Mouse (Mus musculus) heart, embryonic 13.5 days (tissue): ENCODE measurements at regions not wholly inside any gene's neighbourhood (a gene's known extent, or its start where the extent isn't known, plus 50 kb on each side); places are given as distances from the start of the nearest gene placed in this dataset.
A peak's percentile ranks its signal among the peaks of the same experiment; 100 is the strongest.

ENCODE experiments used
- ATAC-seq: fragments of 200-750 bp; cut with Nextera tagmentation; 2 replicates; pipeline ENCODE4 v1.8.0; 2017; ENCODE audit warnings: moderate TSS enrichment; ENCODE audit not compliant: insufficient number of reproducible peaks, low FRiP score, low TSS enrichment; ENCODE audit errors: extremely low read depth
- H3K27ac ChIP-seq: fragments of 300-500 bp; sonication (generic); replicated peaks from 2 replicates; pipeline ENCODE4 v1.5.1; 2015; ENCODE audit warnings: moderate library complexity, mild to moderate bottlenecking, inconsistent platforms
- H3K27me3 ChIP-seq: fragments of 300-500 bp; sonication (generic); replicated peaks from 2 replicates; pipeline ENCODE4 v1.6.1; 2015; ENCODE audit warnings: mild to moderate bottlenecking, inconsistent platforms
- H3K36me3 ChIP-seq: fragments of 300-500 bp; sonication (generic); 2 replicates; pipeline ENCODE4 v1.6.1; 2015; ENCODE audit warnings: mild to moderate bottlenecking, inconsistent platforms
- H3K4me1 ChIP-seq: fragments of 300-500 bp; sonication (generic); 2 replicates; pipeline ENCODE4 v1.6.1; 2015; ENCODE audit warnings: inconsistent platforms
- H3K4me2 ChIP-seq: fragments of 300-500 bp; sonication (generic); 2 replicates; pipeline ENCODE4 v1.6.1; 2015; ENCODE audit warnings: inconsistent platforms, mild to moderate bottlenecking, moderate library complexity
- H3K4me3 ChIP-seq: fragments of 300-500 bp; sonication (generic); 2 replicates; pipeline ENCODE4 v1.5.1; 2015; ENCODE audit warnings: moderate library complexity, mild to moderate bottlenecking, inconsistent platforms
- H3K9ac ChIP-seq: fragments of 300-500 bp; sonication (generic); 2 replicates; pipeline ENCODE4 v1.6.1; 2015; ENCODE audit warnings: inconsistent platforms, mild to moderate bottlenecking, moderate library complexity
- H3K9me3 ChIP-seq: fragments of 300-500 bp; sonication (generic); 2 replicates; pipeline ENCODE4 v1.6.1; 2016; ENCODE audit warnings: inconsistent platforms
- WGBS: fragments of 180-500 bp; shearing (Covaris S2); methylation state at CpG from one replicate; pipeline ENCODE4 v1.1.7; 2015; ENCODE audit warnings: mixed read lengths; 5-methylcytosine and 5-hydroxymethylcytosine counted together

DNA sequence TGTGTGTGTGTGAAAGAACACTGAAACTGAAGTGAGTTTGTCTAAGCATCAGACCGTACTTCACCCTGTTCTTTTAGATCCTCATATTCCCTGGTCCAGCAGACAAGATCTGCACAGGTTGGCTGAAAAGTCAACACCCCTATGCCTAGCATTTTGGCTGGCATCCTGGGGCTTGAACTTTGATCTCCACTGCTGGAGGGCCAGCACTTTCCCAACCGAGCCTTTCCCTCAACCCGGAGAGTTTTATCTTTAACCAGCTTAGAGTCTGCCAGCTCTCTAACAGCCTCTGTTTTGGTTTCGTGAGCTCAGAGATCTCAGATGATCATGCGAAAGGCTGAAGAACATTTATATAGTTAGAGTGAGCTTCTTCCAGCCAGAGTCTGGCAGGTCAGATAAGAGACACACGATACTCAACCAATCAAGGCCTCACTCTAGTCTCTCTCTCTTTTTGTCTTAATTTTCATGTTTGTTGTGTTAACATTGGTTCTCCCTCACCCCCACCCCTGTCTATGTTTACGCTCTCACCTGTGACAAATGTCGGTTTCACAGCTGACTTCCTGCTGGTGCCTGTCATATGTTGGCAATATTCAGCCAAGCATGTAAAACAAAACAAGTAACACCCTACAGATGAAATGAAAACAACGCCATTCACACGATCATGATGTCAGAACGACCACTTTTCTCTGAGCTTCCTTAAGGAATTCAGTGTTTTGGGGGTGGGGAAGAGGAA is 162.7 kb upstream of the Tenm3 start:
- 45% methylated on average over 11 of the region's 11 CpGs for WGBS
- Histone ChIP-seq H3K27ac (no peak overlapping the region), H3K9ac (no peak overlapping the region), H3K27me3 (no peaks in the 10 kb centered on the region), H3K4me2 (no peak overlapping the region), H3K4me3 (no peak overlapping the region), H3K36me3 (no peaks in the 10 kb centered on the region), H3K4me1 (no peaks in the 10 kb centered on the region), H3K9me3 (no peaks in the 10 kb centered on the region)
- ATAC-seq = no peak

DNA sequence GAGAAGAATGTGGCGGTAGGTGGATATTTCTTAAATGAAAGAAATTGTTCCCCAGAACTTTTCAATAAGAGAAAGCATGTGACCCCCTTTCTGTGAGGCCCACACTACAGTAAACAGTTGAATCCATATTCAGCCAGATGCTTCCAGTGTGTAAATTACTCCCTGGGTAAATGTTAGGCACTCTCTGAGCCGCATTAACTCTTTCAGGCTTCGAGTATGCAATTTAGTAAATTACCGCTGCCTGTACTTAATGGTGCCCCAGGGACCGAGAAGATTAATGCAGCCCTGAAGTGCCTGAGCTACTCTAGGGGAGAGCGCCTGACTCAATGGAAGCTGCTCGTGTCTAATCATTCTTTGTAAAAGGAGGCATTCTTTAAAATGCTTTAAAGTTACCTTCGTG is 137.9 kb upstream of the Tenm3 start:
- no peaks in the 10 kb centered on the region for H3K9me3 ChIP-seq
- H3K27ac ChIP-seq = no peak overlapping the region
- H3K36me3 ChIP-seq = no peaks in the 10 kb centered on the region
- no peaks in the 10 kb centered on the region for H3K27me3 ChIP-seq
- H3K4me2 ChIP-seq = no peak overlapping the region
- 81% methylated on average over 8 of the region's 8 CpGs for WGBS
- no peak overlapping the region for H3K9ac ChIP-seq
- no peak for ATAC-seq
- H3K4me1 ChIP-seq = no peaks in the 10 kb centered on the region
- no peak overlapping the region for H3K4me3 ChIP-seq

DNA sequence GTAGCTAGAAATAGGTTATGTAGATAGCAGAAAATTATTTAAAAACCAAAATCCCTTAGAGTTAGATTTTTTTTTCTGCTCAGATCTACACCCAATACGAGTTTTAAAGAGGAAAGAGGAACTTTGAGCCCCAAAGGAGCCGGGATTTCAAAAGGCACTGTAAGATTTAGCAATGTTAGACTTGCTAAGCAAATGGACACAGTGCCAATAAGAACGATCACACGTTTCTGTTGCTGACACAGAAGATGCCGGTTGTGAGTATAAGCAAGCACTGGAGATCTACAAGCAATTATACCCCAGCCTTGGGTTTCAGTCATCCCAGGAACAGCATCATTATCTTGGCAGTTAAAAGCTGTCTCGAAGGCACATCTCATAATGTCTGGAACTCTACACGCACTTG is 137.0 kb upstream of the Tenm3 start:
- 78% methylated on average over 7 of the region's 7 CpGs for WGBS

GRCm38 (mm10) chr8:48970655-48971054 is 126.9 kb upstream of the Tenm3 start:
- Histone ChIP-seq H3K4me3 (no peak overlapping the region), H3K9ac (no peak overlapping the region), H3K4me1 (no peaks in the 10 kb centered on the region), H3K9me3 (no peaks in the 10 kb centered on the region), H3K27me3 (no peaks in the 10 kb centered on the region), H3K36me3 (no peaks in the 10 kb centered on the region), H3K27ac (no peak overlapping the region), H3K4me2 (no peak overlapping the region)
- no peak for ATAC-seq
- WGBS = 81% methylated on average over 5 of the region's 5 CpGs

More for the DNA sequence above, 137.0 kb upstream of the Tenm3 start:
- Histone ChIP-seq H3K9ac (no peak overlapping the region), H3K9me3 (no peaks in the 10 kb centered on the region), H3K27me3 (no peaks in the 10 kb centered on the region), H3K36me3 (no peaks in the 10 kb centered on the region), H3K4me1 (no peaks in the 10 kb centered on the region), H3K4me2 (no peak overlapping the region), H3K4me3 (no peak overlapping the region), H3K27ac (no peak overlapping the region)
- no peak for ATAC-seq

DNA sequence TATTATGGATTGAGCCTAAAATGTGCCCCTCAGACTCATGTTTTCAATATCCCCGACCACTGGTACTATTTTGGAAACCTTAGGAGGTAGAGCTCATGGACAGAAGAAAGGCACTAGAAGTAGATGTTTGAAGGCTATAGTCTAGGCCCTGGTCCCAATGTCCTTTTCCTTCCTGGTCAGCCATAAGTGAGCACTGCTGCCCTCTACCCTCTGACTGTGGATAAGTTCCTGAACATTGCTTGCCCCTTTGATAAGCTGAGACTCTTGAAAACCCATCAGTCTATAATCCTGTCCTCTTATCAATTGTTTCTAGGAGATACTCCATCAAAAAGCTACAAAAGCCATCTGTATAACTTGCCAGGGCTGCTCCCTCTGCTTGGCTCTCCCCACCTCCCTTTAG is 121.2 kb upstream of the Tenm3 start:
- no peak overlapping the region for H3K9ac ChIP-seq
- H3K4me1 ChIP-seq = no peaks in the 10 kb centered on the region
- H3K4me3 ChIP-seq = no peak overlapping the region
- no peaks in the 10 kb centered on the region for H3K36me3 ChIP-seq
- no peak overlapping the region for H3K27ac ChIP-seq
- no peak for ATAC-seq
- no peaks in the 10 kb centered on the region for H3K9me3 ChIP-seq
- 82% methylated on average over 1 of the region's 1 CpGs for WGBS
- no peaks in the 10 kb centered on the region for H3K27me3 ChIP-seq
- H3K4me2 ChIP-seq = no peak overlapping the region

DNA sequence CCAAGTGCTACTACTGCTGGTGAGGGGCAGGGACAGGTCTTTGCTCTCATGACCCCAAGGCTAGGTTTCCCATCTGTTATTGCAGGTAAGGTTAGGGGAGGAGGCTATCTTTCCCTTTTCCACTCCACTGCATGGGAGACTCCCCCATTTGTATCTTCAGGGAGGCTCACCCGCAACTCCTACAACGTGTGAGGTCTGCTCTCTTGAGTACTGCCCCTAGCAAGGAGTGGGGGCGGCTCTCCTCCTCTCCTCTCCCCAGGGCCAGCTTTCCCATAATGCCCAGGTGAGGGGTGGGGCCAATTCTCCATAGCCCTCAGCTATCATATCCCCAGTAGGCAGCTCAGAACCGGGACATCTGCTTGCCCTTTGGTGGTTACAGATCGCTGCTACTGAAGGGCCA is 113.9 kb upstream of the Tenm3 start:
- H3K9ac ChIP-seq = no peak overlapping the region
- ATAC-seq = no peak
- WGBS = 72% methylated on average over 5 of the region's 5 CpGs
- H3K27ac ChIP-seq = no peak overlapping the region
- no peak overlapping the region for H3K4me2 ChIP-seq
- no peaks in the 10 kb centered on the region for H3K36me3 ChIP-seq
- no peak overlapping the region for H3K4me3 ChIP-seq
- no peaks in the 10 kb centered on the region for H3K27me3 ChIP-seq
- H3K9me3 ChIP-seq = no peaks in the 10 kb centered on the region
- no peaks in the 10 kb centered on the region for H3K4me1 ChIP-seq

DNA sequence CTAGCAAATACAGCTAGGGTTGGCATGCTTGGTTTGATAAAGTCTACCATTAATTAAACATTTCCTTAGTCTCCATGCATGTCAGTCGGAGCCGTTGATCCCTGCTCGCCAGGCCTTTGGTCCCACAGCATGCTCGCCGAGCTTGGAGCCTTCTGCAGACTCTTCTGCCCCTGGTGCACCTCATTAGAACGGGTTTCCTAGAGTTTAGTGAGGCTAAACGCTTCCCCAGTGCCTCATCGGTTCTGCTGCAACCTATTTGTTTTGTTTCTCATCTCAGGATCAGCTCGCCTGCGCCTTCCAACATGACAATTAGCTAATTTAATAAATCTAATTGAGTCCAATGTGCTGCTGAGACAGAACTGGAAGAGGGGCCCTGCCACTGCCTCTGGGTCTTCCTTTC is 107.7 kb upstream of the Tenm3 start:
- no peak overlapping the region for H3K27ac ChIP-seq

GRCm38 (mm10) chr8:48944177-48944576 is 100.4 kb upstream of the Tenm3 start:
- ATAC-seq = no peak
- 78% methylated on average over 1 of the region's 1 CpGs for WGBS
- Histone ChIP-seq H3K4me2 (no peak overlapping the region), H3K27ac (no peak overlapping the region), H3K36me3 (no peaks in the 10 kb centered on the region), H3K9ac (no peak overlapping the region), H3K4me3 (no peak overlapping the region), H3K4me1 (no peaks in the 10 kb centered on the region), H3K27me3 (no peaks in the 10 kb centered on the region), H3K9me3 (no peaks in the 10 kb centered on the region)

More for the DNA sequence above, 107.7 kb upstream of the Tenm3 start:
- no peaks in the 10 kb centered on the region for H3K36me3 ChIP-seq
- no peaks in the 10 kb centered on the region for H3K9me3 ChIP-seq
- 80% methylated on average over 10 of the region's 10 CpGs for WGBS
- no peak for ATAC-seq
- H3K4me3 ChIP-seq = no peak overlapping the region
- H3K9ac ChIP-seq = no peak overlapping the region
- no peak overlapping the region for H3K4me2 ChIP-seq
- no peaks in the 10 kb centered on the region for H3K4me1 ChIP-seq
- no peaks in the 10 kb centered on the region for H3K27me3 ChIP-seq

- H3K4me2 ChIP-seq = no peak overlapping the region
- H3K9me3 ChIP-seq = no peaks in the 10 kb centered on the region
- H3K27ac ChIP-seq = no peak overlapping the region
- no peaks in the 10 kb centered on the region for H3K4me1 ChIP-seq
- no peak for ATAC-seq
- no peaks in the 10 kb centered on the region for H3K36me3 ChIP-seq
- 78% methylated on average over 3 of the region's 3 CpGs for WGBS
- no peak overlapping the region for H3K4me3 ChIP-seq
- no peaks in the 10 kb centered on the region for H3K27me3 ChIP-seq
- no peak overlapping the region for H3K9ac ChIP-seq
These were observed 93.4 kb upstream of the Tenm3 start for GRCm38 (mm10) chr8:48937144-48937543.

DNA sequence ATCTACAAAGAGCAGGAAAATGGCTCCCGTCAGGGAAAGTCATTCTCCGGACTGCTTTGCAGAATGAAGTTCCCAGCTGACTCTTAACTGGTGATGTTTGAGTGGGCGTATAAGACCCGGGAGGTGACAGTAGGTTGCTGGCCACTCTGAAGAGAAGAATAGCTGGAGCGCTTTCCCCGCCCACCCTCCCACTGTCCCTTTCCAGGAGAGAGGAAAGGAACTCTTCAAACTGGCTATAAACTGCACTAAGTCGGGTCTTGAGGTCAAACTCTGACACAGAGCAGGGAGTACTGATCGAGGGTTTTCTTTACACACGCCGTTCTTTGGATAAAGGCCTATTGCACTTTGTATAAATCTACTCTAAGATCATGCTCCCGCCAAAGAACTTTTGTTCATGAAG is 83.4 kb upstream of the Tenm3 start:
- Histone ChIP-seq H3K4me1 (no peaks in the 10 kb centered on the region), H3K4me2 (no peak overlapping the region), H3K27ac (no peak overlapping the region), H3K9me3 (no peaks in the 10 kb centered on the region), H3K9ac (no peak overlapping the region), H3K27me3 (no peaks in the 10 kb centered on the region), H3K36me3 (no peaks in the 10 kb centered on the region), H3K4me3 (no peak overlapping the region)
- ATAC-seq = no peak
- 77% methylated on average over 11 of the region's 11 CpGs for WGBS

GRCm38 (mm10) chr8:48915275-48915674 is 71.5 kb upstream of the Tenm3 start:
- WGBS = 54% methylated on average over 3 of the region's 3 CpGs
- H3K27ac ChIP-seq = no peak overlapping the region
- H3K4me1 ChIP-seq = peaks cover 8% of the 10 kb centered on the region
- peaks cover 14% of the 10 kb centered on the region for H3K27me3 ChIP-seq
- ATAC-seq = no peak
- no peaks in the 10 kb centered on the region for H3K9me3 ChIP-seq
- no peak overlapping the region for H3K4me2 ChIP-seq
- H3K4me3 ChIP-seq = no peak overlapping the region
- H3K9ac ChIP-seq = no peak overlapping the region
- no peaks in the 10 kb centered on the region for H3K36me3 ChIP-seq

GRCm38 (mm10) chr8:48912842-48913241 is 69.1 kb upstream of the Tenm3 start:
- H3K4me1 ChIP-seq = peaks cover 8% of the 10 kb centered on the region
- H3K36me3 ChIP-seq = no peaks in the 10 kb centered on the region
- no peak for ATAC-seq
- no peaks in the 10 kb centered on the region for H3K9me3 ChIP-seq
- H3K4me2 ChIP-seq = 0 out of 2 replicates have a peak overlapping the region, but pooled peaks have one; percentile 1
- WGBS = 17% methylated on average over 4 of the region's 4 CpGs
- H3K27ac ChIP-seq = no peak overlapping the region
- H3K27me3 ChIP-seq = peaks cover 11% of the 10 kb centered on the region
- no peak overlapping the region for H3K9ac ChIP-seq
- no peak overlapping the region for H3K4me3 ChIP-seq
